Mouse (Mus musculus): ENCODE results near the gene Mcidas.

DNA sequence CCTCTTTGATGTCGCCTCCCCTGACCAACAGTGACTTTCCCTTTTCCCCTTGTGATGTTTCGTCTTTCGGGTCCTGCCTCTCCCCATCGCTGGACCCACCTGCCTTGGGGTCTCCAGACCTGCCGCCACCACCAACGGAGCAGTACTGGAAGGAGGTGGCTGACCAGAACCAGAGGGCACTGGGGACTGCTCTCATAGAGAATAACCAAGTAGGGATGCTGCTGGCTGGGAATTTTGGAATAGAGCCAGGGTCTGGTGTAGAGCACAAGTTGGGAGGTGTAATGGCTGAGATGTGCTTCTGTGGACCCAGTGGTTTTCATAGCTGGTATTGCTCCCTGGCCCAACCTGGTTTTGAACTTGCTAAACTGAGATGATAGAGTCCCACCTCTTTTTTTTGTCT, 3.7 kb downstream of the Mcidas start:
- TF ChIP-seq CTCF (IDR thresholded peaks at IDR 0.05; ENCODE audit: borderline replicate concordance, extremely low read depth, insufficient read depth, insufficient read length) (no peak), POLR2A (IDR thresholded peaks at IDR 0.05; ENCODE audit: borderline replicate concordance, extremely low read depth, insufficient read depth, insufficient read length, poor library complexity, severe bottlenecking) (no peak)

All from brain, embryonic 14.5 days (tissue).